Mouse (Mus musculus): ENCODE data around the gene Fads6. TPM values are rescaled to one million over a fixed set of nuclear protein-coding genes. Genes with fewer than 3 reads are reported as not detected.

Fads6 gene
- total and polyA plus RNA-seq, 2 experiments from 2014 or later: 0.34 to 2.9 TPM

DNA sequence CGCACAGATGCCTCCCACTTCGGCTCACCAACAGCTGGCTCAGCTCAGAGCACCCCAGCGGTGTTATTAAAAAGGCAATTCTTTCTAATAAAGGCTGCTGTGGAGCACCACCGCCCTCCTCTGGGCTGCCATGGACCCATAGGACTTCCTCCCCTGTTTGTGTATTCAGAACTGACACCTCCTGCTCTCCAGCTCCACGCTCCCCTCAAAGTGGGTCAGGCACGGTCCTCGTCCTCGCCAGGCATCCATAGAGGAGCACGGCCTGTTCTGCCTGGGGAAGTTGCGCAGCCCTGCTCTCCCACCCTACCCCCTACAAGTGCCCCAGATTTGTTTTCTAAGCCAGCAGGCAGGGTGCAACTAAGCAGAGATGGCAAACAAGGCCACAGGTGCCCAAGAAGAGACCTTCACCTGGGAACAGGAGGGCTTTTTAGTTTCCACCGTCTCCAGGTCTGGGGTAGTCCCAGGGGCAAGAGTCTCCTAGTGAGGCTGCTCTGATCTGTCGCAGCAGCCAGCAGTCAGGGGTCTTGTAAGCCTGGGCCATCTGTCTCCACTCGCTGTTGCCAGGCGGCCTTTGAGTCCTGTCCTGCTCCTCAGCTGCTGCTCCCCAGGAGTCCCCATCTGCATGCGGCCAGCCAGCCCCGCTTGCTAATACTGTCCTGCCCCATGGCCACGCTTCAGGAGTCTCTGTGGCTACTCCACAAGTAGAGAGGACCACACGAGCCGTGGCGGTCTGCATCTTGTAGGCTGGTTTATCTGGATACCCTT is 63.8 kb downstream of the Fads6 start:
- no peak for DNase-seq (ENCODE audit: low spot score)
- Histone ChIP-seq H3K9me3 (replicated peaks; ENCODE audit: control insufficient read depth, low read length) (no peaks in the 10 kb centered on the region), H3K27ac (ENCODE audit: low read depth) (no peak overlapping the region), H3K36me3 (replicated peaks; ENCODE audit: control insufficient read depth, insufficient read depth, low read length) (no peaks in the 10 kb centered on the region), H3K9ac (replicated peaks; ENCODE audit: low read depth, low read length) (no peak overlapping the region), H3K4me2 (ENCODE audit: low read depth, low read length) (no peak overlapping the region), H3K4me3 (ENCODE audit: low read depth, low read length) (no peak overlapping the region), H3K27me3 (ENCODE audit: control insufficient read depth, insufficient read depth, low read length) (no peaks in the 10 kb centered on the region), H3K4me1 (ENCODE audit: control insufficient read depth, insufficient read depth) (peaks cover 12% of the 10 kb centered on the region; the same call in 1 of the 2 replicates)
- ATAC-seq (ENCODE audit: insufficient read depth, low read depth): no peak
- 86% methylated on average over 20 of the region's 20 CpGs for WGBS
- TF ChIP-seq CTCF (IDR thresholded peaks at IDR 0.05; ENCODE audit: low read depth): peak; percentile 41
- TF ChIP-seq EP300 (IDR thresholded peaks at IDR 0.05; ENCODE audit: low read depth): no peak

DNA sequence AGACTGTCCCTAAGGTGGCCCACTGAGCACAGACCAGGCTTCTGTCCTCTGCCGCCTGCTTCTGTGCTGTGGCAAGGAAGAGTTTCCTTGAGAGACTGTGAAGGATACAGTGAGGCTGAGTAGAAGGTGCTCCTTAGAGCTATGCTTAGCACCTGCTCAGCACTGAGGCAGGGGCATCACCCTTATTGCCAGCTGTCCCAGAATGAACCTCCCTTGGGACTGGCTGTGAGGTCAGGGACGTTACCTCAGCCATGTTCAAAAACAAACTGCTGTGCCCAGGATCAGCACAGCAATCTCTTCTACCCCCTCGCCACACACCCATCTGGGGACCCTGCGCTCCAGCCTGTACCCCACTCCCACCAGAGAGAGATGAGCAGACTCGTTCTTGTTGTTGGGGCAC is 64.6 kb downstream of the Fads6 start:
- 86% methylated on average over 5 of the region's 5 CpGs for whole genome bisulfite sequencing
- H3K4me1 ChIP-seq (ENCODE audit: control insufficient read depth, insufficient read depth): peaks cover 12% of the 10 kb centered on the region; the same call in 1 of the 2 replicates
- H3K36me3 ChIP-seq (replicated peaks; ENCODE audit: control insufficient read depth, insufficient read depth, low read length): no peaks in the 10 kb centered on the region
- H3K4me3 ChIP-seq (ENCODE audit: low read depth, low read length): no peak overlapping the region
- H3K9ac ChIP-seq (replicated peaks; ENCODE audit: low read depth, low read length): no peak overlapping the region
- H3K27me3 ChIP-seq (ENCODE audit: control insufficient read depth, insufficient read depth, low read length): no peaks in the 10 kb centered on the region
- H3K9me3 ChIP-seq (replicated peaks; ENCODE audit: control insufficient read depth, low read length): no peaks in the 10 kb centered on the region
- no peak overlapping the region for H3K4me2 ChIP-seq (ENCODE audit: low read depth, low read length)
- no peak for TF ChIP-seq EP300 (IDR thresholded peaks at IDR 0.05; ENCODE audit: low read depth)
- DNase-seq (ENCODE audit: low spot score): no peak
- ATAC-seq (ENCODE audit: insufficient read depth, low read depth): no peak
- H3K27ac ChIP-seq (ENCODE audit: low read depth): no peak overlapping the region

DNA sequence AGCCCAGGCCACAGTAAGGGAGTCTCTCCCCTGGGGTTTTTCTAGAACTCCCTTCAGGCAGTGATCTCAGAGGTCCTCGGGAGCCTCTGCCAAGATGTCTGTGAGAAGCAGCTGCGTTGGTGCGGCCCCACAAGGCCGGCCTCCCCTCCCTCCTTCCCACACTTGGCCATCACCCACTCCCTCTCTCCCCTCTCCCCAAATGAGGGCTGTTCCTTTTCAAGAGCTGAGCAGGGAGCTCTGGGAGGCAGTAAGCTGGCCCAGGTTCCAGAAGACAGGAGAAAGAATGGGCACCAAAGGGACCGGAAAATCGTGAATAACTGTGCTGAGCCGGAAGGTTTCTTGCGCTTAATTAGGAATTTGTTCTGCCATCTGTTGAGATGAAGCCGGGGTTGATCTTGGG is 65.5 kb downstream of the Fads6 start:
- WGBS: 79% methylated on average over 9 of the region's 9 CpGs
- TF ChIP-seq CTCF (IDR thresholded peaks at IDR 0.05; ENCODE audit: low read depth): no peak
- no peak for TF ChIP-seq EP300 (IDR thresholded peaks at IDR 0.05; ENCODE audit: low read depth)
- Histone ChIP-seq H3K27ac (ENCODE audit: low read depth) (peak overlapping the region; percentile 52; the same call in 1 of the 2 replicates), H3K4me1 (ENCODE audit: control insufficient read depth, insufficient read depth) (peaks cover 14% of the 10 kb centered on the region), H3K4me3 (ENCODE audit: low read depth, low read length) (no peak overlapping the region), H3K27me3 (ENCODE audit: control insufficient read depth, insufficient read depth, low read length) (no peaks in the 10 kb centered on the region), H3K9me3 (replicated peaks; ENCODE audit: control insufficient read depth, low read length) (no peaks in the 10 kb centered on the region), H3K4me2 (ENCODE audit: low read depth, low read length) (no peak overlapping the region), H3K36me3 (replicated peaks; ENCODE audit: control insufficient read depth, insufficient read depth, low read length) (no peaks in the 10 kb centered on the region), H3K9ac (replicated peaks; ENCODE audit: low read depth, low read length) (no peak overlapping the region)
- DNase-seq (ENCODE audit: low spot score): no peak
- ATAC-seq (ENCODE audit: insufficient read depth, low read depth): no peak

DNA sequence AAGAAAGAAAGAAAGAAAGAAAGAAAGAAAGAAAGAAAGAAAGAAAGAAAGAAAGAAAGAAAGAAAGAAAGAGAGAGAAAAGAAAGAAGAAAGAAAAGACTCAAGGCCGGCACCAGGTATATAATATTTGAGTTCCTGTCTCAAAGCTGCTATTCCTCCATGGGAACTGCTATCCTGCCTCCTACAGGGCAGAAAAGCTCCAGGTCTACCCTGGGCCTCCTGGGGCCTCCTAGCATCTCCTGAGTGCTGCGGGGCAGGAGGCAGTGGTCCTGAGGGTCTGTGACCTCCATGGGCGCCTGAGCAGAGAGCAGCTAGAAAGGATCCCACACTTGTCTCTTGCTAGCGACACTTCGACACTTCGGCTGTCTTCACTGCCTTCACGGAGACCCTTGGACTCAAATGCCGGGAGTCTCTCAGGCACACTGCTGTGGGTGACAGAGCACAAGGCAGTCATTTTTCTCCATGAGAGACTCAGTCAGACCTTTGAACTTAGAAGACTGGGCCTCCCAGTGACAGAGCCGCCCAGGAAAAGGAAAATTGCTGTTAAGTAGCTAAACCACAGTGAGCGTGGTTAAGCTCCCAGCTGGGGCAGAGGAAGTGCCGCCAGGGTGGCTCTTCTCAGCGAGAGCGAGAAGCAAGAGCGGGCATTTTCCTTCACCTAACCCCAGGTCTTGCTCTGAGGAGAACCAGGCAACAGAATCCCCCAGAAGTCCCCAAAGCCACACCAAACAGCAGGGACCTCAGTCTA is 66.1 kb downstream of the Fads6 start:
- H3K27ac ChIP-seq (ENCODE audit: low read depth): peak overlapping the region; percentile 52; the same call in 1 of the 2 replicates
- H3K4me2 ChIP-seq (ENCODE audit: low read depth, low read length): no peak overlapping the region
- H3K4me1 ChIP-seq (ENCODE audit: control insufficient read depth, insufficient read depth): peaks cover 17% of the 10 kb centered on the region
- H3K9ac ChIP-seq (replicated peaks; ENCODE audit: low read depth, low read length): no peak overlapping the region
- DNase-seq (ENCODE audit: low spot score) (no peak), ATAC-seq (ENCODE audit: insufficient read depth, low read depth) (no peak)
- no peak for TF ChIP-seq EP300 (IDR thresholded peaks at IDR 0.05; ENCODE audit: low read depth)
- H3K36me3 ChIP-seq (replicated peaks; ENCODE audit: control insufficient read depth, insufficient read depth, low read length): no peaks in the 10 kb centered on the region
- H3K4me3 ChIP-seq (ENCODE audit: low read depth, low read length): no peak overlapping the region
- no peaks in the 10 kb centered on the region for H3K9me3 ChIP-seq (replicated peaks; ENCODE audit: control insufficient read depth, low read length)
- H3K27me3 ChIP-seq (ENCODE audit: control insufficient read depth, insufficient read depth, low read length): no peaks in the 10 kb centered on the region
- 78% methylated on average over 14 of the region's 14 CpGs for WGBS

Small RNAs within 50 kb of the gene (microRNA-seq; reads per million reads assigned to microRNA genes)
- gene Gm25837: not detected

Other genes starting within 250 kb of the Fads6 start
- not detected in 2 replicates for gene Cd300ld3, start 249.3 kb downstream of the Fads6 start, total RNA-seq (2014; rRNA removed; ENCODE audit: low replicate concordance)
- gene Cd300ld3, start 249.3 kb downstream of the Fads6 start, polyA plus RNA-seq (2015; fragmentation: Nextera tagmentation; extraction: Ambion mirVana): not detected in 2 replicates
- gene Cd300e, start 235.5 kb downstream of the Fads6 start, total RNA-seq (2014; rRNA removed; ENCODE audit: low replicate concordance): not detected in 2 replicates
- 0.07 TPM in 1 of 2 replicates, not detected in the other for gene Cd300e, start 235.5 kb downstream of the Fads6 start, polyA plus RNA-seq (2015; fragmentation: Nextera tagmentation; extraction: Ambion mirVana)
- 0.04 and 2.0 TPM in 2 replicates for gene Rab37, start 206.2 kb downstream of the Fads6 start, total RNA-seq (2014; rRNA removed; ENCODE audit: low replicate concordance)
- gene Rab37, start 206.2 kb downstream of the Fads6 start, polyA plus RNA-seq (2015; fragmentation: Nextera tagmentation; extraction: Ambion mirVana): 1.1 and 1.3 TPM in 2 replicates
- gene Cd300lf, start 163.7 kb downstream of the Fads6 start, total RNA-seq (2014; rRNA removed; ENCODE audit: low replicate concordance): 0.15 and 3.3 TPM in 2 replicates
- gene Cd300lf, start 163.7 kb downstream of the Fads6 start, polyA plus RNA-seq (2015; fragmentation: Nextera tagmentation; extraction: Ambion mirVana): 0.63 and 0.96 TPM in 2 replicates
- 11.3 and 13.6 TPM in 2 replicates for gene Slc9a3r1, start 134.3 kb downstream of the Fads6 start, total RNA-seq (2014; rRNA removed; ENCODE audit: low replicate concordance)
- 12.3 and 14.2 TPM in 2 replicates for gene Slc9a3r1, start 134.3 kb downstream of the Fads6 start, polyA plus RNA-seq (2015; fragmentation: Nextera tagmentation; extraction: Ambion mirVana)
- 4.1 and 9.0 TPM in 2 replicates for gene Tmem104, start 110.2 kb downstream of the Fads6 start, total RNA-seq (2014; rRNA removed; ENCODE audit: low replicate concordance)
- 6.0 and 6.4 TPM in 2 replicates for gene Tmem104, start 110.2 kb downstream of the Fads6 start, polyA plus RNA-seq (2015; fragmentation: Nextera tagmentation; extraction: Ambion mirVana)
- gene Nat9, start 109.8 kb downstream of the Fads6 start, total RNA-seq (2014; rRNA removed; ENCODE audit: low replicate concordance): 7.7 and 8.0 TPM in 2 replicates
- 21.1 and 21.6 TPM in 2 replicates for gene Nat9, start 109.8 kb downstream of the Fads6 start, polyA plus RNA-seq (2015; fragmentation: Nextera tagmentation; extraction: Ambion mirVana)
- 0.15 and 1.6 TPM in 2 replicates for gene Grin2c, start 30.4 kb downstream of the Fads6 start, total RNA-seq (2014; rRNA removed; ENCODE audit: low replicate concordance)
- not detected in 2 replicates for gene Grin2c, start 30.4 kb downstream of the Fads6 start, polyA plus RNA-seq (2015; fragmentation: Nextera tagmentation; extraction: Ambion mirVana)
- gene Fdxr, start 20.6 kb downstream of the Fads6 start, total RNA-seq (2014; rRNA removed; ENCODE audit: low replicate concordance): 13.8 and 18.2 TPM in 2 replicates
- gene Fdxr, start 20.6 kb downstream of the Fads6 start, polyA plus RNA-seq (2015; fragmentation: Nextera tagmentation; extraction: Ambion mirVana): 9.6 and 10.1 TPM in 2 replicates
- 0.12 TPM in 1 of 2 replicates, not detected in the other for gene Otop2, start 9.5 kb upstream of the Fads6 start, total RNA-seq (2014; rRNA removed; ENCODE audit: low replicate concordance)
- not detected in 2 replicates for gene Otop2, start 9.5 kb upstream of the Fads6 start, polyA plus RNA-seq (2015; fragmentation: Nextera tagmentation; extraction: Ambion mirVana)
- gene Ush1g, start 24.4 kb upstream of the Fads6 start, total RNA-seq (2014; rRNA removed; ENCODE audit: low replicate concordance): 0.31 TPM in 1 of 2 replicates, not detected in the other
- 0.03 and 0.05 TPM in 2 replicates for gene Ush1g, start 24.4 kb upstream of the Fads6 start, polyA plus RNA-seq (2015; fragmentation: Nextera tagmentation; extraction: Ambion mirVana)
- not detected in 2 replicates for gene Otop3, start 37.1 kb upstream of the Fads6 start, total RNA-seq (2014; rRNA removed; ENCODE audit: low replicate concordance)
- not detected in 2 replicates for gene Otop3, start 37.1 kb upstream of the Fads6 start, polyA plus RNA-seq (2015; fragmentation: Nextera tagmentation; extraction: Ambion mirVana)
- 8.3 and 11.9 TPM in 2 replicates for gene Hid1, start 70.1 kb upstream of the Fads6 start, total RNA-seq (2014; rRNA removed; ENCODE audit: low replicate concordance)
- gene Hid1, start 70.1 kb upstream of the Fads6 start, polyA plus RNA-seq (2015; fragmentation: Nextera tagmentation; extraction: Ambion mirVana): 5.3 and 5.4 TPM in 2 replicates
- 23.1 and 26.7 TPM in 2 replicates for gene Cdr2l, start 84.3 kb upstream of the Fads6 start, total RNA-seq (2014; rRNA removed; ENCODE audit: low replicate concordance)
- 5.2 and 5.6 TPM in 2 replicates for gene Cdr2l, start 84.3 kb upstream of the Fads6 start, polyA plus RNA-seq (2015; fragmentation: Nextera tagmentation; extraction: Ambion mirVana)
- gene Mrpl58, start 106.1 kb upstream of the Fads6 start, total RNA-seq (2014; rRNA removed; ENCODE audit: low replicate concordance): 107 and 285 TPM in 2 replicates
- 224 and 232 TPM in 2 replicates for gene Mrpl58, start 106.1 kb upstream of the Fads6 start, polyA plus RNA-seq (2015; fragmentation: Nextera tagmentation; extraction: Ambion mirVana)
- gene Atp5h, start 122.3 kb upstream of the Fads6 start, total RNA-seq (2014; rRNA removed; ENCODE audit: low replicate concordance): 991 and 1,040 TPM in 2 replicates
- 4,106 and 4,345 TPM in 2 replicates for gene Atp5h, start 122.3 kb upstream of the Fads6 start, polyA plus RNA-seq (2015; fragmentation: Nextera tagmentation; extraction: Ambion mirVana)
- gene Kctd2, start 122.5 kb upstream of the Fads6 start, total RNA-seq (2014; rRNA removed; ENCODE audit: low replicate concordance): 8.3 and 8.4 TPM in 2 replicates
- 15.1 and 15.6 TPM in 2 replicates for gene Kctd2, start 122.5 kb upstream of the Fads6 start, polyA plus RNA-seq (2015; fragmentation: Nextera tagmentation; extraction: Ambion mirVana)
- gene Trim80, start 142.9 kb upstream of the Fads6 start, total RNA-seq (2014; rRNA removed; ENCODE audit: low replicate concordance): not detected in 2 replicates
- gene Trim80, start 142.9 kb upstream of the Fads6 start, polyA plus RNA-seq (2015; fragmentation: Nextera tagmentation; extraction: Ambion mirVana): 0.18 and 0.26 TPM in 2 replicates
- 0.99 and 3.8 TPM in 2 replicates for gene Slc16a5, start 164.8 kb upstream of the Fads6 start, total RNA-seq (2014; rRNA removed; ENCODE audit: low replicate concordance)
- gene Slc16a5, start 164.8 kb upstream of the Fads6 start, polyA plus RNA-seq (2015; fragmentation: Nextera tagmentation; extraction: Ambion mirVana): 0.11 and 0.15 TPM in 2 replicates
- 1.8 and 8.7 TPM in 2 replicates for gene Armc7, start 178.0 kb upstream of the Fads6 start, total RNA-seq (2014; rRNA removed; ENCODE audit: low replicate concordance)
- 3.3 TPM in 2 replicates for gene Armc7, start 178.0 kb upstream of the Fads6 start, polyA plus RNA-seq (2015; fragmentation: Nextera tagmentation; extraction: Ambion mirVana)
- 24.5 and 28.0 TPM in 2 replicates for gene Nt5c, start 194.2 kb upstream of the Fads6 start, total RNA-seq (2014; rRNA removed; ENCODE audit: low replicate concordance)
- 49.8 and 53.7 TPM in 2 replicates for gene Nt5c, start 194.2 kb upstream of the Fads6 start, polyA plus RNA-seq (2015; fragmentation: Nextera tagmentation; extraction: Ambion mirVana)
- 433 and 473 TPM in 2 replicates for gene Jpt1, start 216.7 kb upstream of the Fads6 start, total RNA-seq (2014; rRNA removed; ENCODE audit: low replicate concordance)
- 496 and 503 TPM in 2 replicates for gene Jpt1, start 216.7 kb upstream of the Fads6 start, polyA plus RNA-seq (2015; fragmentation: Nextera tagmentation; extraction: Ambion mirVana)
- 320 and 327 TPM in 2 replicates for gene Sumo2, start 238.6 kb upstream of the Fads6 start, total RNA-seq (2014; rRNA removed; ENCODE audit: low replicate concordance)
- gene Sumo2, start 238.6 kb upstream of the Fads6 start, polyA plus RNA-seq (2015; fragmentation: Nextera tagmentation; extraction: Ambion mirVana): 549 and 562 TPM in 2 replicates

All from heart, postnatal 0 days (tissue).